Mouse (Mus musculus): Measurements from ENCODE around the gene Poc1a.

The Poc1a gene

DNA sequence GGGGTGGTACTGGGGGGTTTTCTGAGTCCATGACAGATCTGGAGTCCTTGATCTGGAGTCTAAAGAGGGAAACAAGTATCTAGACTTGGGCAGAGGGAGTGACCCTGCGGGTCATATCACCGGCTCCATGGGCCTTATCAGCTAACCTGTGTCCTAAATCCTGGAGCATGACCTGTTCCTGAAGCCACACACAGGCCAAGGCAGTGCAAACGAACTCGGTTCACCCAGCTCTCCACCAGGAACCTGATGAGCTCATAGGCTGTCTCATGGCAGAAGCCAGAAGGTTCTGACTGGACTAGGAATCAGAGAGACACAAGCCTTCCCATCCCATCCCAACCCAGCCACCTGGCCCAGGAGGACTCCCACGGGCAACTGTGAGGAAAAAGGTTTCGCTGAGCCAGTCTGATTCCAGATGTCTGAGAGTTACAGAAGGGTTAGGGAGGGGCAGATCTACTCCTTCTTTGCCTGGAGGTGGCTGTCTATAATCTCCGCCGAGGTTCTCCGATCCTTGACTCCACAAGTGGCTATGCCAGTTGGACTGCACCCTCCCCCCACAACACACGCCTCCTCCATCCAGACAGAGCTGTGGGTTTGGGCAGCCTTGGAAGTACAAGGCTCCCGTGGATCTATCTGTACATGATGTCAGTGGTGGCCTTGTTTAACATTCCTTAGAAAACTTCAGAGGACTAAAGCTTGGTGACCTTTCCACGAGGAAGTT lies 15.3 kb upstream of the Poc1a start:
- DNase-seq (ENCODE audit: low spot score), result no peak

DNA sequence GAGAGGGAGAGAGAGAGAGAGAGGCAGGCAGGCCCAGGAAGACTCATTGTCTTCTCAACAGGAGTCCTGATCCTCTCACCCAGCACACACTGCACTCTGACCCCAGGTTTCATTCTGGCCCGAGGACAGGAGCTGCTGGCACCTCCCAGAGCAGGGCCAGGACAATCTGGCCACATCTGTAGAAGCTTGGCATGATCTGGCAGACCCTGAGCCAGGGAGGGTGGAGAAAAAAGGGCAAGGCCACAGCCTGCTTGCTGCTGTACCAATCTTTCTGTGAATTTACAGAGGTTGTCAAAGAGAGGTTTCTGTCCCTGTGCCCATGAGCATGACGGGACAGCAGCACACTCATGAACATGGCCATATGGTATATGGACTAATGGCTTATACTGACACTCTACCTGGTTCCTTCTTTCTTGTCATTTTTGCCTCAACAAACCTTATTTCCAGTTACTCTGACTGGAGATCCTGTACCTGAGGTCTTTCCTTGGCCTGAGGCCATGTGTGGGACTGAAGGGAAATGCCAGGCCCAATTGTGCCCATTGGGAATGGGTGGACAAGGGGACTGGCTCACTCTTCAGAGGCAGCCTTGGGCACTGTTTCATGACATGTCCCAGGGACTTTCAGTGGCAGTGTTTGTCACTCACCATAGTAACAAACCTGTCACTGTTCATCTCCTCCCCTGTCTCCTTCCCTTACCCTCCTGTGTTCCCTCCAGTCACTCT lies 13.8 kb upstream of the Poc1a start:
- DNase-seq (ENCODE audit: low spot score), result no peak

DNA sequence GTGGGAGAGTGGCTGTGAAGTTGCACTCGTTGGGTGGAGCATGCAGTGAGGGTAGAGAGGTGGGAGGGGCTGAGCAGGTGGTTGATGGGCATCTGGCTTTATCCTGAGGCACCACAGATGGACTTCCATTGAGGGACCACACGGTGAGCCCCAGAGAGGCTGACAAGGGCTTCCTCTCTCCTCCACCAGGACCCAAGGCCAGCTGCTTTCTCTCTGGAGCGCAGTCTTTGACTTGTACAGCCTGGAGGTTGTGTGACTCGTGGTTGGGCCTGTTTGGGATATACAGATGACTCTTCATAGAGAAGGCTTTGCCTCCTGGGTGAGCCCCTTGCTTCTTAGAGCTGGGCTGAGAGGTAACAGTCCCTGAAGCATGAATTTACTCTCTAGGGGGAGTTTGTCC lies 12.4 kb upstream of the Poc1a start:
- no peak for DNase-seq (ENCODE audit: low spot score)

DNA sequence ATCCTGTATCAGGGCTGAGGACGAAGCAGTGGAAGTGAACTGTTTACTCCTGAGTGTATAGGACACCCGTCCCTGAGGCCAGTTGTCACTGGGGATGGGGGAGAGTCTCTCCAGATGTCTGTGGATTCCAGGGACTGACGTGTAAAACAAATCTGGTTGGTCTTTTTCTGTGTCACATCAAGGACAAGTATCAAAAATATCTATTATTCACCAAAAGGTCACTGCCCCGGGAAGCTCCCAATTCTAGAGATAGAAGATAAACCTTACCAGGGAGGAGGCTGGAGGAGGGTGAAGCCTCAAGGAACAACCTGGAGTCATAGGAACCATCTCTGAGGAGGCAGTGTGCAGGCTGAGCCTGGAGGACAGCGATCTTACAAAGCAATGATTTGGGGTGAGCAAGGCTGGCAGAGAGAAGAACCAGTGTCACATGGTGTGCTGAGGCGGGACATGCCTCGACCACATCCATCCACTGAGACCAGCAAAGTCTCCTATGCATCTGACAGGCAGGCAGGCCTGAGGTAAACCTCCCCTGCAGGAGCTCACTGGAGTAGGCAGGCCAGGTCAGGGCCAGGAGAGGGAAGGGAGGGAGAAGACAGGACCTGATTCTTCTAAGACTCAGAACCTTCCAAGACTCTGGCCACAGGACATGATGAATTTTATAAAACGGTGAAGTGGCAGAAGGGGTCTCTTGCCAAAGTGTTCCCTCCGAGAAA lies 11.6 kb upstream of the Poc1a start:
- no peak for DNase-seq (ENCODE audit: low spot score)

DNA sequence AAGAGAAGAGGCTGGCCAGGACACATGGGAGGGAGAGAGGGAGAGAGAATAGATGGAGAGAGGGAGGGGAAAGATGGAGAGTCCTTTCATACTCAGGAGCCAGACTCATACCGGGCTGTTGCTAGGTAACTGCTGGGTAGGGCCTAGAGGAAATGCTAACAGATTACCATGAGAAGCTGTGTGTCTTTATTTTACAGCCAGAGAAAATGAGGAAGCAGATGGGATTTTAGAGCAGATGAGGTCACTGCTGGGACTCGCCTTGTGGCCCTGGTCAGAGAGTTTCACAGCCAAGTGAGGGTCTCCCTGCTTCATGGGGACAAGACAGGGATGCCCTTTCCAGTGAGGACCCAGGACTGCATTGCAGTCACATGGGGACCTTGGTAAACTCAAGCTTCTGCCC lies 11.0 kb upstream of the Poc1a start:
- no peak for DNase-seq (ENCODE audit: low spot score)

DNA sequence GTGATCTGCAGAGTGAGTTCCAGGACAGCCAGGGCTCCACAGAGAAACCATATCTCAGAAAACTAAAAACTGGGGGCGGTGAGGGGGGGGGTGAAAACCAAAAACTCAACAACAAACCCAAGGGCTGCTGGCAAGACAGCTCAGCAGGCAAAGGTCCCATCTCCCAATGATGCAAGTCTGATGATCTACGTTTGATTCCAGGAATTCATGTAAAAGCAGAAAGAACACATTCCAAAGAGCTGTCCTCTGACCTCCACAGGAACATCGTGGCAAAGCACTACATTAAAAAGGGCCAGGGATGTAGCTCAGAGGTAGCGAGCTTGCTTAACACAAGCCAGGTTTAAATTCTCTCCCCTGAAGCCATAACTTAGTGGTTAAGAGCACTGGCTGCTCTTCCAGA lies 10.2 kb upstream of the Poc1a start:
- DNase-seq (ENCODE audit: low spot score), result no peak

DNA sequence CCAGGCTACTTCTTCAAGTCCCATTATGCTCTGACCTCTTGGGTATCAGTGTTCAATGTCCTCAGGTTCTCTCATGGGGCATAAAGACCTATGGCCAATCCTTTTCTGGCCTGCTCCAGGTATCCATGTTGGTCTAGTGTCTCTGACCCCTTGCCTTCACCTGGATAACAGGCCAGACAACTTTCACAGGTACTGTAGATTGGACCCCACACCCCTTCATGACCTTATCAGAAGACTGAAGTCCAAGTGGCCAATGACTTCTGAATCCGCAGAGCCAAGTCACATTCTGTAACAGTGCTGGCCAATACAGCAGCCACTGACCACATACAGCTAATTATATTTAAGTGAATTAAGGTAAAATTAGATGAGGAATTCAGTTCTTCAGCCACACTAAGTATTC lies 8.6 kb upstream of the Poc1a start:
- no peak for DNase-seq (ENCODE audit: low spot score)

DNA sequence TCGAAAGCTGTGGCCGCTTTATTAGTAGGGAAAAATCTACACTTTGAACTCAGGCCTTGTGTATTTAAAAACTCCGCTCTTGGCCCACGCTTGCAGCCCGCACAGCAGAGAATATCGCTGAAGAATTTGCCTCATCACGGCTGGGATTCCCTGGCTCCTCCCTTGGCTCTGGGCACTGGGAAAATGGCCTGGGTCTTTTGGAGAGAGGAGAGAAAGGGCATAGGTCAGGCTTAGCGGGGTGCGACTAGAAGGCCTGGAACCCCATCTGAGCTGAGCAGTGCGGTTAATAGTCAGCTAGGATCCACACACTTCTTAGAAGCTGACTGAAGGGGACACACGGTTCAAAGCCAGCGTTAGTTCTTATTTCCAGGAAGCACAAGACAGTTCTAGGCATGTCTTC lies 7.6 kb upstream of the Poc1a start:
- no peak for DNase-seq (ENCODE audit: low spot score)

DNA sequence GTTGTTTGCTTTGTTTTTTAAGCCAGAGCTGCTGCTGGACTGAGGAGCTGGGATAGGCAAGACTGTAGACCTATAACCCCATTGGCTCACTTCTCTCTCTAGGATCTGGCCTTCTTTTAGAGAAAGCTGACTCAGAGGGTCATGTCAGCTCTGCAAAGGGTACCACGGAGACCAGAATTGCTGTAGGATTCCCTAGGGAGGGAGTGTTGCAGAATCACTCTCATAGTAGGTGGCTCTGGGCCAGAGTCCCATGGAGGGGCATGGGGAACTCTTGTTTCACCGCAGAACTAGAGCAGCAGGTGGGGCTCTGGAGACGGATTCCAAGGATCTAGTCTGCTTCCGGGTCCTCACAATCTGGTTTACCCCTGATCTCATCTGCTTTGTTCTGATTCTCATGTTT lies 7.1 kb upstream of the Poc1a start:
- no peak for DNase-seq (ENCODE audit: low spot score)

DNA sequence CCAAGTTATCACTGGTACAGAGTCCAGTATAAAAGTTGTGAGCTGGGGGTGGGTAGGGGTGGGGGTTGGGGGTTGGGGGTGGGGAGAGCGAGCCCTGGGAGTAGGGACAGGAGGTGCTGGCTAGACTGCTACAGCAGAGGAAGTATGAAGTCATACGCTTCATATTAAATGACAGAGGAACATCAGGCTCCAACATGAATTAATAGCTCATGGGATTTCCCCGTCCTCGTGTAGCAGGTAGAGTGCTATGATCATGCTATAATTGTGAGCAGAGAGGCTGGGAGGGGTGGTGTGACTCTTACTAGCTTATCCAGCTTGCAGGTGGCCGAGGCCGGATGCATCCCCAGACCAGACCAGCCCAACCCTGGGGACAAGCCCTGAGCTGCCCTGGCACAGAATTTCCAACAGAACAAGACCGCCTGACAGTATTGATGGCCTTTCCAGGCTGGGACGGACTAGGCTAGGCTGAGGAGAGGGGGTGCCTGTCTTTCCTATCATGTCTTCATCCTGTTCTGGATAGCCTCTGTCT lies 6.1 kb upstream of the Poc1a start:
- DNase-seq (ENCODE audit: low spot score), result no peak

DNA sequence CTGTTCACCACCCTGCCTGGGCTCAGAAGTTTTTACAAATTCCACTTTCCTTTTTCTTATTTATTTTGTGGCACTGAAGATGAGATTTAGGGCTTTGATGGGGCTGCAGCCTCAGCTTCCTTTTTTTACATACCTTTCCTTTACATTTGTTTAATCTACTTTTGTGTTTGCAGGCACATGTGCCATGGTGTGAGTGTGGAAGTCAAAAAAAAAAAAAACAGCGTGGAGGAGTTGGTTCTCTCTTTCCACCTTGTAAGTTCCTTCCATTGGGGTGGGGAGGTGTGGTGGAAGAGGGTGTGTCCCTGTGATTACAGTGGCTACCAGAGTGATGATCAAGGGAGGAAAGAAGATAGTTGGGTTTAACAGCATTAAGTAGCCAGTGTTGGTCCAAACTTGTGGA lies 5.1 kb upstream of the Poc1a start:
- no peak for DNase-seq (ENCODE audit: low spot score)

DNA sequence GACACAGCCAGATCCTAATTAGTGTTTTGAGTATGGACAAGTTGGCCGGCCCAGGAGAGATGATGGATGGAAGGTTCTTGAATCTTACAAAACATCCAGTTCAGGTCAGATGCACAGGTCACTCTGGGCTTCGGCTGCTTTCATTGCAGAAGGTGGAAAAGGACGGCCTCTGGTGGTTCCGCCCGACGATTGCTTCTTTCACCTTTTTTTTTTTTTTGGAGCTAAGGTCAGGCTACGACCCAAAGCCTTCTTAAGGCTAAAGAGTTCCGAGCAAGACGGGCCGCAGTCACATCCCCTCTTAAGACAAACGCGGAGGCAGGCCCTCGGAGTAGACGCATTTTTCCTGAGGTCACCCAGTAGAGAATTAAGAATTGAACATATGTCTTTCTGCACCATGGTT lies 475 bp upstream of the Poc1a start:
- DNase-seq (ENCODE audit: low spot score), result no peak

DNA sequence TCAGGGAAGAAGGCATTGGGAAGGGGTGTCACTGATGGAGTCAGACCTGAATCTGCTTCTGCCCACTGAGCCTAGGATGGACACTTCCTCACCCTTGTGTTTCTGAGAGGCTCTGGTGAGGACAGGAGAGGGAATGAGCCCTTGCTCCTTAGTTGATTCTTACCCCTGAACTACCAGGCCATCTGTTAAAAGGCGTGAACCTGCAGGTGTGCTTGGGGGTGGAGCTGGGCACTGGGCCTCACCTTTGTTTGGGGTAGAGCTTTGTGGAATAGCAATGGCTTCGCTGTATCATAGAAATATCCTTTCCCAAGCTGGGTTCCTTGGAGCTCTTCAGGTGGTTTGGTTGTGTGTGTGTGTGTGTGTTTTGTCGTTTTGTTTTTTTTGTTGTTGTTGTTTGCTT lies 1.2 kb downstream of the Poc1a start:
- DNase-seq (ENCODE audit: low spot score), result no peak

DNA sequence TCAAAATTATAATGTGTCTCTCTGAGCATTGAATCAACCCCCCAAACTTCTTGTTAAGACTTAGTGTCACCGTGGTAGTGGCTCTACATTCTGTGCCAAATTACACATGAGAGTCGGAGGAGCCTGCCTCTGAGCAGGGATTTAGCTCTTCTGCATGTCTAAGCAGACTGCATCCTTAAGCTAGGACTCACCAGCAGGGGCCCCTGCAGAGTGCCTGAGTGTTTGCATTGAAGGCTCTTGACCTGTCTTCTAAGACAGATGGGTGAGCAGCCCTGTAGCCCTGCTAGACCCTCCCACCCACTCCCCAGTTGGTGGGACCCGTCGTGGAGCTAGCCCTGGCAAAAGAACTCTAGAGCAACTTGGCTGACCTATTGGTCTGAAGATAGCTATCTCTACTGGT lies 6.3 kb downstream of the Poc1a start:
- DNase-seq (ENCODE audit: low spot score), result no peak

DNA sequence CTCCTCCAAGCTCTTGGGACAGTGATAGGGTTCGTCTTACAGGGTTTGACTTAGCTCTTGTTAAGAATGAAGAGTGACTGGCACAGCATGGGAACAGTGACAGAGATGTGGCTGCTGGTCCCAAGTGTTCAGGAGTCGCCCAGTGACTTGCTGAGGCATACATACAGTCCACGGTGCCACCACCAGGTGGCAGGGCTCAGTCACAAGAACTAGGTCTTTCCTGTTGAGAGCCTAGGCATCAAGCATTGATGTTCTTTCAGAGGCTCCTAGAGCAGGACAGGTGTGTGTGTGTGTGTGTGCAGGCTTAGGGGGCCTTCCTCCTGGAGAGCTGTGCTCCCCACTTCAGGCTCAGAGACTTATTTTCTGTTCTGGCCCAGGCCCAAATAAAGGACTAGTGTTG lies 8.0 kb downstream of the Poc1a start:
- DNase-seq (ENCODE audit: low spot score), result peak; percentile 82

DNA sequence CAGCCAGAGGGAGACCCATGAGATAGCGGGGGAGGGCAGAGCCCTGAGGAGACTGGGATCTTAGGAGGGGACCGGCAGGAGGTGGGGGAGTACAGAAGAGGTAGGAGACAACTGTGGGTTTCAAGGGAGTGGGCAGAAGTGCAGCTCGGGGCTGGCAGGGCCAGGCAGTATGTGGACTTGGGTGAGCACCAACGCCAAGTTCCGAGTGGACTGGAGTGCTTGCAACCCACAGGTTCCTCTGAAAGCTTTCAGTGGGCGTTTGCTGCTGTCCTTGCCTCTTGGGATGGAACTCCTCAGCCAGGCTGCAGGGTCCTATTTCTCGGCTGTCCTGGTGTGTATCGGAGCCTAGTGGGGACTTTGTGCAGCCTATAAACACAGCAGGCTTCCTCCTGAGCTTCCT lies 9.0 kb downstream of the Poc1a start:
- DNase-seq (ENCODE audit: low spot score), result no peak

DNA sequence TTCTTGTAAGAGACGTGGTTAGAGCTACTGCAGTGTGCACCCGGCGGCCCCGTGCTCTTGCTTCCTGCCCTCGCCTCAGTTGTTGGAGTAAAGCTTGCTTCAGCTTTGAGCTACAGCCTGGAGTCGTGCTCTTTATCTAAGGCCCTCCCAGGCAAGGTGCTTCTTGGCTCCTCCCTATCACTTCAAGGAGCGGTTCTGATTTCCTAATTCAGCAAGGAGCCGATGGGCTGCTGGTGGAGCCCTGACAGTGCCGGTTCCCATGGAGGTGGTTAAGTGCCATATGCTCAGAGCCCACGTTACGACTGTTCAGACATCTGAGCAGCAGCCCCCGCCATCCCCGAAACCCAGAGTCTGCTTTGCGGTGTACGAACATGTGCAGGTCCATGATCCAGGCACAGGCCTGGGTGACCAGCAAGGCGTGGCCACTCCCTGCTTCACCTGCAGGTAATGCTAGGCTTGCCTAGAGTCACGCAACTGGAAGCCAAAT lies 9.8 kb downstream of the Poc1a start:
- no peak for DNase-seq (ENCODE audit: low spot score)

DNA sequence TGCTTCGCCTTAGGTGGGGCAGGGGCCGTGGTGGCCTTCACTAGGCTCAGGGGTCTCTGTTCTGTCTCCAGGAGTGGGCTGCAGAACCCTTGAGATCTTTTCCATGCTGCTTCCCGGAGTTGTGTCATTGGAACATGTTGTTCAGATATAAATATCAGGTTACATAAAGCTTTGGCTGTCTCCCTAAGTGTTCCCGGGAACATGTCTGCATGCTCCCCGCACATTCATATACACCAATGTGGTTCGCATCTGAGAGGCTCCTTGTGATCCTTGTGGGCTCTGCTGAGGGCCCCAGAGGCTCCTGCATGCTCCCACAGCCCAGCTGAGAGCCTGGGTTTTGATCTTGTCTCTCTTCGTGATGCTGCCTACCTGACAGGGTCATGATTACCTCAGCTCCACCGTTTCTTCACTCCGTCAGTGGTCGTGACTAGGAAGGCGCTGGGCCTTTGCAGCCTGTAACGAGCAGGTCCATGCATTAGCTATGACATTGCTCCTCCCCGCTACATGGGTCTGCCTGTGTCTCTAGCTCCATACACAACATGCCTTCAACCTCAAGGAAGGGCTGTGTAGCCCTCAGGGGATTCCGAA lies 12.8 kb downstream of the Poc1a start:
- no peak for DNase-seq (ENCODE audit: low spot score)

DNA sequence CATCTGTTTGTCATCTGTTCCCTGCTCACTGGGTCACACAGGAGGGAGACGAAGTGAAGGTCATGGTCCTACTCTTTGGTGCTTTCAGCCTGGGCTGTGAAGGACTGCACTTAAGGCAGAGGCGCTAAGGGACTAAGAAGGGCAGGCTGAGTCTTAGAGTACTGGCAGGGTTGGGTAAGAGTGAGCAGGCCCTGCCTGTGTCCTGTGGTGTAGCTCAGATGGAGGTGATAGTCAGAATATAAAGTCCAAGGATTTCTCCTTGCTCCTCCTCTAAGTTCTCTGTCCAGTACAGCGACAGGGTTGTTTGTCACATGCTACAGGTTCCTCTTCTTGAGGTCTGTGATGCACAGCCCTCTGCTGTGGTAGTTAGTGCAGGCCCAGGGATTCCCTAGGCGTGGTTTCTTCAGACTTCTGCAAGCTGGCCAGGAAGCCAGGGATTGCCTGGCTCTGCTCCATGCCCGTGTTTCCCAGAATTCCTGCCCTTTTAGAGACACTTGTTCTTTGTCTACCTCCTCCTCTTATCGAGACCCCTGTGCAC lies 15.8 kb downstream of the Poc1a start:
- no peak for DNase-seq (ENCODE audit: low spot score)

DNA sequence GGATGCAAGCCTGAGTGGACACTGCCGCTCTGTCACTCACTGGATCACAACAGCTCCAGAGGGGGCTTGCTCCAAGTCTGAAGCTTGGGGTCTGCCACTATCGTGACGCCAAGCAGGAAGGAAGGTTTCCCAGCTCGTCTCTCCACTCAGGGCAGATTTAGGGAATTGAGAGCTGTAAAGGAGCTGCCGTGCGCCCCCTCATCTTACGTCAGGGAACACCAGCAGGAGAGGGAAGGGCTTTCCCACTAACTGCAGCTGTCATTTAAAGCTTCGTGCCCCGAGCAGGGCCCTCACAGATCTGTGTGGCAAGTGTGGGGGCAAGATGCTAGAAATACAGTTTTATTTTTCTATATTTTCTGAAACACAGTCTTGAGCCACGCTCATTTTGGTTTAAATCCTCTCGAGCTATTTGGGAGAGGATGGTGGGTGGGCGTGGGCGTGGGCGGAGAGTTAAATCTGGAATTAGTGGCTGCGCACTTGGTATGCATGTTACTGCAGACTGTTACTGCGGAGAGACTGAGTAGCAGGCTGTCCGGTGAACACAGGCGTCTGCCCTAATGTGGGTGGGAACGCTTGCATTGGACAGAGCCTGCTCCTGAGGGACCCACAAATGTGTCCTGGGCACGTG lies 19.4 kb downstream of the Poc1a start:
- peak; percentile 84 for DNase-seq (ENCODE audit: low spot score)

DNA sequence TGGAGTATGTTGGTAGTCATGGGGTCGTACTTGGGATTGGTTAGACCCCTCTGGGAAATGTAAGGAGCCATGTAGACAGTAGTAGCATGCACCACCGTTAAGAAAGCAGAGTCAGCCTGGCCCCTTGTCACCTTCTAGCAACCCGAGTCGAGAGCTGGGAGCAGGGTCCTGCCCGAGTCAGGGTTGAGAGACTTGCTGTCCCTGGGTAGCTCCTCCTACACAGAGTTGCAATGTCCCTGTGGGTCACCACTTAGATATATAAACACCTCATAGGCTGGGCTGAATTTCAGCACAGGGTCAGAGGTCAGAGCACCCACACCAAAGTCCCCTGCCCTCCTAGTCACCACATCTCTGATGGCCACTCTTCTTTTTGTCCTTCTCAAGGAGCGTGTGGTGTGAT lies 20.1 kb downstream of the Poc1a start:
- no peak for DNase-seq (ENCODE audit: low spot score)
